Mouse (Mus musculus) liver, embryonic 14.5 days (tissue): ENCODE results near the gene 4930404N11Rik. TPM values are rescaled to one million over a fixed set of nuclear protein-coding genes. Genes with fewer than 3 reads are reported as not detected.

Experiments
- ATAC-seq: fragments of 200-750 bp; cut with Nextera tagmentation; 2 replicates; pipeline ENCODE4 v1.8.0; 2017; ENCODE audit warnings: moderate number of reproducible peaks, mild to moderate bottlenecking, moderate library complexity; ENCODE audit not compliant: insufficient read depth
- DNase-seq, 3 experiments: peaks; one replicate each; pipeline ENCODE4 v3.0.0-alpha.2; 2012 to 2013; ENCODE audit warnings: low read depth in 3 of 3, low spot score in 3 of 3
- H3K27ac ChIP-seq: fragments of 300-500 bp; sonication (generic); 2 replicates; pipeline ENCODE4 v1.5.1; 2014; ENCODE audit warnings: moderate library complexity, mild to moderate bottlenecking, control low read depth, inconsistent platforms
- H3K27me3 ChIP-seq: fragments of 300-500 bp; sonication (generic); 2 replicates; pipeline ENCODE4 v1.6.1; 2014; ENCODE audit warnings: mild to moderate bottlenecking, low read length, moderate library complexity; ENCODE audit not compliant: control insufficient read depth, insufficient read depth
- H3K36me3 ChIP-seq: fragments of 300-500 bp; sonication (generic); replicated peaks from 2 replicates; pipeline ENCODE4 v1.6.1; 2014; ENCODE audit warnings: low read depth; ENCODE audit not compliant: control insufficient read depth, insufficient read depth
- H3K4me1 ChIP-seq, 2 experiments: fragments of 200-500 bp in 1 of 2; fragments of 300-500 bp in 1 of 2; sonication (generic) in 1 of 2; replicated peaks; 2 replicates each; pipeline ENCODE4 v1.6.1; 2012 to 2014; ENCODE audit warnings: antibody characterized with exemption in 1 of 2, inconsistent platforms in 1 of 2, low read length in 1 of 2; ENCODE audit not compliant: control insufficient read depth in 2 of 2, insufficient read depth in 2 of 2
- H3K4me2 ChIP-seq: fragments of 300-500 bp; sonication (generic); 2 replicates; pipeline ENCODE4 v1.6.1; 2014; ENCODE audit warnings: low read depth, mild to moderate bottlenecking, control low read depth, moderate library complexity
- H3K4me3 ChIP-seq, 2 experiments: fragments of 200-500 bp in 1 of 2; fragments of 300-500 bp in 1 of 2; sonication (generic) in 1 of 2; 2 replicates each; pipeline ENCODE4 v1.5.1; 2012 to 2014; ENCODE audit warnings: low read depth in 2 of 2, low read length in 2 of 2, mild to moderate bottlenecking in 2 of 2, control low read depth in 1 of 2, inconsistent platforms in 1 of 2, moderate library complexity in 1 of 2; ENCODE audit not compliant: insufficient read depth in 1 of 2
- H3K9ac ChIP-seq: fragments of 300-500 bp; sonication (generic); replicated peaks from 2 replicates; pipeline ENCODE4 v1.6.1; 2014; ENCODE audit warnings: mild to moderate bottlenecking, control low read depth, moderate library complexity
- H3K9me3 ChIP-seq: fragments of 300-500 bp; sonication (generic); 2 replicates; pipeline ENCODE4 v1.6.1; 2016; ENCODE audit warnings: low read length, mixed read lengths; ENCODE audit not compliant: control insufficient read depth
- CTCF ChIP-seq: IDR thresholded peaks from 2 replicates; pipeline ENCODE4 v1.5.1; 2016; ENCODE audit warnings: antibody characterized with exemption, low read depth, control low read depth
- EP300 ChIP-seq: IDR thresholded peaks from 2 replicates; pipeline ENCODE4 v1.6.1; 2016; ENCODE audit warnings: antibody characterized with exemption, low read depth
- WGBS: fragments of 180-500 bp; shearing (Covaris S2); extraction: QIAGEN DNeasy Blood & Tissue Kit; methylation state at CpG from one replicate; pipeline ENCODE4 v1.1.7; 2014; ENCODE audit not compliant: insufficient replicate concordance; 5-methylcytosine and 5-hydroxymethylcytosine counted together
- polyA plus RNA-seq, 2 experiments: library from polyadenylated mRNA; depleted of rRNA in 1 of 2; stranded (reverse) in 1 of 2; unstranded in 1 of 2; fragments of >200 nt; fragmentation: Nextera tagmentation in 1 of 2; extraction: Ambion mirVana in 1 of 2; gene quantifications; 2 replicates each; pipeline versions ENCODE4 v1.2.1 to v1.2.3; 2012 to 2014

4930404N11Rik gene
- polyA plus RNA-seq, 2 experiments = 0.55 to 0.60 TPM

DNA sequence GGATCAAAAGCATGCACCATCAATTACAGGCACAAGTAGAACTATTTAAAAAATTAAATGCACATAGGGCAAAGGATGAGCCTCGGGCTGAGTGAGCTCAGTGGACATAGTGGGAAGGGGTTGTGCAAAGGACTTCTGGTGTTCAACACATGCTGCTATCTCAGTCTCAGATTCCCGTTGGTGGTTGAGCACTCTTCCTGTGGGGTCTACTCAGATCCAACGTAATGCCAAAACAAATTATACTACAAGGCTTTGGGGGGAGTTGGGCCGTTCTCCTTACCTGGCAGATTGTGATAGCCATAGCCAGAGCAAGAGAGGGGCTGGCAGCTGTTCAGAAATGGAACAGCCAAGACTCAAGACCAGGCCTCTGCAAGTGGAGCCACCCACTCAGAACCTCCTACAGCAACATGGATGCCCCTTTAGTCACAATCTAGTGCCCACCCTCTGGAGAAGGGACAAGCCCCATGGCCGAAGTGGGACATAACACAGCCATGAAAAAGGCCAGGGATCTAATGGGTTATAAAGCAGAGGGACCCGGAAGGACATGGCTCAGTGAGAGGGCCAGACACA is 14.3 kb upstream of the 4930404N11Rik start:
- no peak for TF ChIP-seq CTCF
- no peak for TF ChIP-seq EP300
- Histone ChIP-seq H3K4me2 (peak overlapping the region; percentile 96), H3K36me3 (peaks cover 20% of the 10 kb centered on the region), H3K9me3 (no peaks in the 10 kb centered on the region), H3K9ac (peak overlapping the region; percentile 95), H3K4me1 (peaks cover 58 to 60% of the 10 kb centered on the region in 2 experiments), H3K27me3 (no peaks in the 10 kb centered on the region), H3K27ac (peak overlapping the region; percentile 97), H3K4me3 (no peak overlapping the region; a peak in 1 of 4 replicates)
- DNase-seq = no peak
- 44% methylated on average over 6 of the region's 6 CpGs for WGBS
- ATAC-seq = no peak

DNA sequence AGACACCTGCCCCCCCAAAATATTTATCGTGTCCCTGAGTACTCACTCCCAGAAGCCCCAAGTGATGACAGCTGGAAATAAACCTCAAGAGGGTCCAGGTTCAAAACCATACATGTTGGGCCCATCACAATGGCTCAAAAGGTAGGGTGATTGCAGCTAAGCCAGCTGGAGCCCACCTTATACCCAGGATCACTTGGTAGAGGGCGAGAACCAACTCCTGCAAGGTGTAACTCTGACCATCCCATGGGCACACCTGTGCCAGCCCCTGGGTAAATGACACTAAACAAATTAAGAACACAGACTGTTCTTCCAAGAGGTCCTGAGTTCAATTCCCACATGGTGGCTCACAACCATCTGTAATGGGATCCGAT is 13.6 kb upstream of the 4930404N11Rik start:
- Histone ChIP-seq H3K4me3 (peak overlapping the region; percentile 71 to 76), H3K4me1 (peaks cover 57 to 60% of the 10 kb centered on the region in 2 experiments), H3K9ac (peak overlapping the region; percentile 95), H3K27me3 (no peaks in the 10 kb centered on the region), H3K4me2 (peak overlapping the region; percentile 96), H3K27ac (peak overlapping the region; percentile 97), H3K9me3 (no peaks in the 10 kb centered on the region), H3K36me3 (peaks cover 28% of the 10 kb centered on the region)
- TF ChIP-seq EP300 = no peak
- TF ChIP-seq CTCF = no peak
- 54% methylated on average over 3 of the region's 3 CpGs for WGBS
- DNase-seq = no peak
- no peak for ATAC-seq

DNA sequence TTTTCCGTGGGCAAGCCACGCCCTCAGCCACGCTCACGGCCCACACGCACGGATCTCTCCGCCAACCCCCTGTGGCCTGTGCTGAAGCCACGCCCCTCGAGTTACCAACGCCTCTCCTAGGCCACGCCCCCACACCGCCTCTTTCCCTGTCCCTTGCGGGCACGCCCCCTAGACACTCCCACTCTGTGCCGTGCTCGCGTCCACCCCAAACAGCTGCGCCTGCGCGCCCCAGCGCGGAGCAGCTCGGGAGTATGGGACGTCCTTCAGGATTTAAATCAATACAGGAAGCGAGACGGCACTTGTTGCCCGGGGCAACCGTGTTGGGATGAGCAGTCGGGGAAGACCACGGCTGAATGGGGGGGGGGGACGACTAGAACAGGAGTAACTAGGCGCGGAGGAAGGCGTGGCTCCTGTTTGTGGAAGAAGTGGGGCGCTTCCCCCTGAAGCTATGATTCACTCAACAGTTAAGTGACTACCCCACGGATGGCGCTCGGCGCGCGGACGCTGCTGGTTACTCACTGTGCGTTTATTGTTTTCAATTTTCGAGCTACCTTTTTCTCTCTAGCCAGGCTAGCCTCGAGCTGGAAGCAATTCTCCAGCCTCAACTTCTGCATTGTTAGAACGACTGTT is 13.1 kb upstream of the 4930404N11Rik start:
- ATAC-seq (peak; percentile 83), DNase-seq (peak; percentile 100)
- Histone ChIP-seq H3K4me2 (peak overlapping the region; percentile 96), H3K9me3 (no peaks in the 10 kb centered on the region), H3K36me3 (peaks cover 33% of the 10 kb centered on the region), H3K9ac (peak overlapping the region; percentile 95), H3K27me3 (no peaks in the 10 kb centered on the region), H3K4me1 (peaks cover 56 to 60% of the 10 kb centered on the region in 2 experiments), H3K27ac (peak overlapping the region; percentile 97), H3K4me3 (peak overlapping the region; percentile 71 to 96)
- WGBS = under 1% methylated on average over 43 of the region's 46 CpGs
- TF ChIP-seq CTCF (peak; percentile 22), EP300 (no peak)

DNA sequence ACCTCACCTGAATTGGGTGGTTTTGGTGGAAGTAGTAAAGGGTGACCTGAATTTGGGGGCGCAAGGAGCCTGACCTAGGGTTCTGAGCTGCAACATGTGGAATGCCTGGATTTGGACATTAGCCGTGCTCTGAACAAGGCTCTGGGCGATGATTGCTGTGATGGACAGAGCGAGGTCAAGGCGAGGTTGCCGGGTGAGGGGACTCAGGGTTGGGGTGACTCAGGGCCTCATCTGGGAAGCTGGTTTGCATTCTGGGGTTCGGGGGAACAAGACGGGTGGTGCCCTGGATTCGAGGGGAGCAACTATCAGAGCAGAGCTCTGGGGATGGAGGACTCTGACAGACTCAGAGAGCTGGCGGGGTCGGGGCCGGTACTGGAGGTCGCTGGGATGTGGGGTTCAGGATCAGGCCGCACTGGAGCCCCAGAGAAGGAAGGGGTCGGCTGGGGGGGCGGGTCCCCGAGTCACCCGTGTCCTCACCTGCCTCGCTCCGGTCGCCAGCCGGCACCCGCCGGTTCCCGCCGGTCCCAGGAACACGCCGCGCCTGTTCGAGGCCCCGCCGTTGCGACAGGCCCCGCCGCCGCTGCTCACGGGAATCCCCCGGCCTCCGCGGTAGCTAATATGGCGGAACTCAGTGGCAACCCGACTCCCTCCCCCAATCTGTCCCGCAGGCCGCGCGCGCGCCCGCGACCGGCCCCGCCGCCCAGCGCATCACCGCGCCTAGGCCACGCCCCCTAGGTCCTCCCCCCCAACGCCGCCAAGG is 12.4 kb upstream of the 4930404N11Rik start, which contains the start of gene Fzr1:
TSS of gene Fzr1 (minus strand) at position 724 of the 760 bp plus-strand sequence.
- peak within 1 kb of the TSS; percentile 97 for H3K4me2 ChIP-seq
- under 1% methylated on average over 56 of the region's 59 CpGs for whole genome bisulfite sequencing
- no peaks in the 10 kb centered on the region for H3K27me3 ChIP-seq
- no peak for TF ChIP-seq CTCF
- no peak for TF ChIP-seq EP300
- peak within 1 kb of the TSS; percentile 78 to 96 for H3K4me3 ChIP-seq
- DNase-seq (no peak), ATAC-seq (peak; percentile 0; the same call in 1 of the 2 replicates)
- H3K4me1 ChIP-seq = peaks cover 53 to 57% of the 10 kb centered on the region in 2 experiments
- peak within 1 kb of the TSS; percentile 99 for H3K9ac ChIP-seq
- peaks cover 40% of the 10 kb centered on the region for H3K36me3 ChIP-seq
- H3K9me3 ChIP-seq = no peaks in the 10 kb centered on the region
- H3K27ac ChIP-seq = peak within 1 kb of the TSS; percentile 97

DNA sequence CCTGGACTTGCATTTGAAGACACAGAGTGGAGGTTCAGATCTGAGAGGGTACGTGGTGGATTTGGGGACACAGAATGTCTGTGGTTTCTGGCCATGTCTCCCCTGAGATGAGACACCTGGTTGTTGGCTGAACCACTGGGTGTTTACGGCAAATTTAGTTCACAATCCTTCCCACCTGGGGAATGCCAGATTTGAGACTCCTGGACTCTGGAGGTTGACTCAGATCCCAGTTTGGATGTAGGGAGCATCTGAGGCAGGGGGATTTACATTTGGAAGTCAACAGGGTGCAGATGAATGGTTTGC is 11.7 kb upstream of the 4930404N11Rik start:
- H3K4me1 ChIP-seq = peaks cover 47 to 51% of the 10 kb centered on the region in 2 experiments
- no peak for TF ChIP-seq EP300
- TF ChIP-seq CTCF = no peak
- no peaks in the 10 kb centered on the region for H3K9me3 ChIP-seq
- H3K4me3 ChIP-seq = peak overlapping the region; percentile 78 to 96
- H3K4me2 ChIP-seq = peak overlapping the region; percentile 97
- WGBS = 42% methylated on average over 2 of the region's 2 CpGs
- no peak for DNase-seq
- H3K27ac ChIP-seq = peak overlapping the region; percentile 94
- H3K36me3 ChIP-seq = peaks cover 46% of the 10 kb centered on the region
- ATAC-seq = no peak
- no peaks in the 10 kb centered on the region for H3K27me3 ChIP-seq
- H3K9ac ChIP-seq = peak overlapping the region; percentile 99
